Mouse (Mus musculus) myocyte (in vitro differentiated cells): Measurements from ENCODE around the gene Eef1akmt2. TPM values are rescaled to one million over a fixed set of nuclear protein-coding genes. Genes with fewer than 3 reads are reported as not detected.

Experiments
- H3K27me3 ChIP-seq: one replicate; pipeline ENCODE4 v1.6.1; 2011; ENCODE audit not compliant: control insufficient read depth, insufficient read depth, insufficient read length
- H3K36me3 ChIP-seq: one replicate; pipeline ENCODE4 v1.6.1; 2011; ENCODE audit not compliant: control insufficient read depth, insufficient read depth
- H3K4me2 ChIP-seq: one replicate; pipeline ENCODE4 v1.6.1; 2011; ENCODE audit warnings: low read depth, control low read depth
- H3K4me3 ChIP-seq: one replicate; pipeline ENCODE4 v1.5.1; 2011; ENCODE audit warnings: mild to moderate bottlenecking, control low read depth, moderate library complexity
- H3K79me2 ChIP-seq: one replicate; pipeline ENCODE4 v1.6.1; 2011; ENCODE audit not compliant: control insufficient read depth, insufficient read depth
- H3ac ChIP-seq: one replicate; pipeline ENCODE4 v1.6.1; 2011; ENCODE audit not compliant: control insufficient read depth, insufficient read length
- CEBPB ChIP-seq: IDR thresholded peaks from 2 replicates; pipeline ENCODE4 v1.6.1; 2011; ENCODE audit warnings: mild to moderate bottlenecking, moderate library complexity; ENCODE audit not compliant: poor library complexity, insufficient read depth, severe bottlenecking
- E2F4 ChIP-seq: IDR thresholded peaks from one replicate; pipeline ENCODE4 v1.6.1; 2011; ENCODE audit warnings: mild to moderate bottlenecking, control low read depth, moderate library complexity; ENCODE audit not compliant: insufficient read depth
- MAX ChIP-seq: IDR thresholded peaks from one replicate; pipeline ENCODE4 v1.6.1; 2011; ENCODE audit warnings: low read depth, mild to moderate bottlenecking, control low read depth
- MYOD1 ChIP-seq, 3 experiments: IDR thresholded peaks; one replicate each; pipeline ENCODE4 v1.6.1; 2011; ENCODE audit warnings: control low read depth in 2 of 3, low read depth in 2 of 3, mild to moderate bottlenecking in 2 of 3, moderate library complexity in 1 of 3; ENCODE audit not compliant: insufficient read length in 2 of 3, control insufficient read depth in 1 of 3
- MYOG ChIP-seq, 3 experiments: IDR thresholded peaks; one replicate each; pipeline ENCODE4 v1.6.1; 2011; ENCODE audit warnings: control low read depth in 2 of 3, low read depth in 2 of 3, mild to moderate bottlenecking in 2 of 3; ENCODE audit not compliant: insufficient read length in 2 of 3, control insufficient read depth in 1 of 3, insufficient read depth in 1 of 3
- POLR2A ChIP-seq: IDR thresholded peaks from one replicate; pipeline ENCODE4 v1.6.1; 2011; ENCODE audit warnings: low read depth, mild to moderate bottlenecking, control low read depth, moderate library complexity; ENCODE audit not compliant: insufficient read length
- POLR2AphosphoS2 ChIP-seq: IDR thresholded peaks from one replicate; pipeline ENCODE4 v1.6.1; 2011; ENCODE audit warnings: low read depth, control low read depth; ENCODE audit not compliant: insufficient read length
- REST ChIP-seq: IDR thresholded peaks from one replicate; pipeline ENCODE4 v1.6.1; 2011; ENCODE audit warnings: mild to moderate bottlenecking, control low read depth, moderate library complexity; ENCODE audit not compliant: insufficient read depth, insufficient read length
- SRF ChIP-seq: IDR thresholded peaks from one replicate; pipeline ENCODE4 v1.6.1; 2011; ENCODE audit warnings: low read depth; ENCODE audit not compliant: control insufficient read depth, insufficient read length
- TCF12 ChIP-seq: IDR thresholded peaks from one replicate; pipeline ENCODE4 v1.6.1; 2011; ENCODE audit warnings: mild to moderate bottlenecking, control low read depth; ENCODE audit not compliant: poor library complexity, insufficient read depth, severe bottlenecking
- TCF3 ChIP-seq: IDR thresholded peaks from one replicate; pipeline ENCODE4 v1.6.1; 2011; ENCODE audit warnings: low read depth, control low read depth; ENCODE audit not compliant: insufficient read length
- USF1 ChIP-seq: IDR thresholded peaks from one replicate; pipeline ENCODE4 v1.6.1; 2011; ENCODE audit warnings: low read depth, mild to moderate bottlenecking, control low read depth, moderate library complexity
- polyA plus RNA-seq: library from polyadenylated mRNA; unstranded; fragments of >200 nt; fragmentation: generic; extraction: Trizol; gene quantifications from one replicate; pipeline ENCODE4 v1.2.1, GENCODE M21; 2012; ENCODE audit warnings: missing spikeins

The Eef1akmt2 gene
- polyA plus RNA-seq, 1 experiment = 10.8 TPM

DNA sequence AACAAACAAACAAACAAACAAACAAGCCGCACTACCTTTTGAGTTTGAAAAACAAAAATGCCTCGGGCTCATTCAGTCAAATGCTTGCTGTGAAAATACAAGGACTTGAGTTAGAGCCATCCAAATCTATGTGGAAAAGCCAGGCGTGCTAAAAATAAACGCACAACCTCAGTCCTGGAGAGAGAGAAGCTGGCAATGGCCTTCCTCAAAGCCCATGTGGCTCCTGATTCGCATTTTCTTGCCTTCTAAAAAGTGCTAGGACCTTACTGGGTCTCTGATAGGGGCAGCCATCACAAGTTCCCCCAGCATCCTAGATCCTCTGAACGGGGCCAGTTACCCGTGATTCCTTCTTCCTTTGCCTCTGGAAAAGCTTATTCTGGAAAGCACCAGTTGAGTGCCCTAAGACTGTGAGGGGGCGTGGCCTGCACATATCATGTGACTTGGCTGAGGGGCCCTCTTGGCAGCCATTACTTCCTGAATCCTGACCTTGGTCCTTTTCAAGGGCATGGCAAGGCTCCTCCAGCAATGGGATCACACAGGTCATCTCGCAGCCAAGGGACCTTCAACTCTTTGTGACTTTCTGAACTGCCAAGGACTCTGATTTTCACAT lies 43.8 kb upstream of the Eef1akmt2 start:
- H3ac ChIP-seq = no peak overlapping the region
- H3K79me2 ChIP-seq = no peaks in the 10 kb centered on the region
- H3K4me2 ChIP-seq = peak overlapping the region; percentile 12
- no peaks in the 10 kb centered on the region for H3K36me3 ChIP-seq
- TF ChIP-seq MAX (no peak), USF1 (peak; percentile 32), POLR2A (no peak)
- H3K27me3 ChIP-seq = no peaks in the 10 kb centered on the region
- H3K4me3 ChIP-seq = no peak overlapping the region

- TF ChIP-seq POLR2AphosphoS2 (no peak), USF1 (no peak), TCF12 (no peak), MYOD1 (IDR thresholded peaks at IDR 0.05; ENCODE audit: control insufficient read depth in 1 of 3, insufficient read length in 2 of 3, low read depth in 2 of 3) (peak in 1 of 3 experiments; percentile 45), MYOG (IDR thresholded peaks at IDR 0.05; ENCODE audit: control insufficient read depth in 1 of 3, insufficient read depth in 1 of 3, insufficient read length in 2 of 3, low read depth in 2 of 3) (peak in 1 of 3 experiments; percentile 14), CEBPB (no peak)
- H3K27me3 ChIP-seq = no peaks in the 10 kb centered on the region
- no peaks in the 10 kb centered on the region for H3K79me2 ChIP-seq
- peak overlapping the region; percentile 18 for H3K4me2 ChIP-seq
- H3K36me3 ChIP-seq = no peaks in the 10 kb centered on the region
- H3ac ChIP-seq = no peak overlapping the region
- H3K4me3 ChIP-seq = no peak overlapping the region
Measured at GRCm38 (mm10) chr7:132894841-132895555, 42.5 kb upstream of the Eef1akmt2 start.

DNA sequence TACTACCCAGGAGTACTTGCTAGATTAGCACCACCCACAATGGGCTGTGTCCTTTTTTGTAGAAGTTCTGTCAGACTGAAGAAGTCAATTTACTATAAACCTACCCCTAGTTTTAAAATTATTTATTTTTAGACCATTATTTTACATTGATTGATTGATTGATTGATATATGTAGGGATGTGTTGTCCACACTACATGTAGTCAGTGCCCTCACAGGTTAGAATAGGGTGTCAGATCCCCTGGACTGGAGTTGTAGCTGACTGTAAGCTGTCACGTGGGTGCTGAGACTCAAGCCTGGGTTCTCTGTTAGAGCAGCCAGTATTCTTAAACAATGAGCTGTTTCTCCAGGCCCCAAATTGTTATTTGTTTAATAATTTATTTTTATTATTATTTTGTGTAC lies 40.9 kb upstream of the Eef1akmt2 start:
- H3K4me3 ChIP-seq = no peak overlapping the region
- no peaks in the 10 kb centered on the region for H3K27me3 ChIP-seq
- H3ac ChIP-seq = no peak overlapping the region
- no peak overlapping the region for H3K4me2 ChIP-seq
- H3K79me2 ChIP-seq = no peaks in the 10 kb centered on the region
- no peak for TF ChIP-seq E2F4
- TF ChIP-seq SRF = no peak
- TF ChIP-seq MYOG (IDR thresholded peaks at IDR 0.05; ENCODE audit: control insufficient read depth in 1 of 3, insufficient read depth in 1 of 3, insufficient read length in 2 of 3, low read depth in 2 of 3) = no peak
- TF ChIP-seq TCF3 = no peak
- H3K36me3 ChIP-seq = no peaks in the 10 kb centered on the region

DNA sequence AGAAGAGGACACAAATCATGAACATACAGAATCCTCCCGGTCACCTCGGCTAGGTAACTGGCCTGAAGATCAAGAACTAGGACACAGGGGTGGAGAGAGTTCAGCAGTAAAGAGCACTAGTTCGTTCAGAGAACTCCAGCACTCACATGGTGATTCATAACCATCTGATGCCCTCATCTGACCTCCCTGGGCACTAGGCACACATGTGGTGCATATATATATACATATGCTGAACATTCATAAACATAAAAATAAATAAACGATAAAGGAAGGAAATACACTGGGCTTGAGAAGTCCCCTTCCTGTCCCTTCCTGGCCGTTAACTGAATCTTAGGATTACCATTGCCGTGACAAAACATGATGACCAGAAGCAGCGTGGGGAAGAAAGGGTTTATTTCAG lies 40.3 kb upstream of the Eef1akmt2 start:
- H3K27me3 ChIP-seq = no peaks in the 10 kb centered on the region
- no peak overlapping the region for H3K4me3 ChIP-seq
- no peaks in the 10 kb centered on the region for H3K79me2 ChIP-seq
- no peak overlapping the region for H3ac ChIP-seq
- TF ChIP-seq TCF12 (no peak), CEBPB (no peak), MYOD1 (IDR thresholded peaks at IDR 0.05; ENCODE audit: control insufficient read depth in 1 of 3, insufficient read length in 2 of 3, low read depth in 2 of 3) (no peak), POLR2AphosphoS2 (no peak), TCF3 (no peak), MAX (no peak), E2F4 (no peak), REST (no peak), POLR2A (no peak), SRF (no peak), MYOG (IDR thresholded peaks at IDR 0.05; ENCODE audit: control insufficient read depth in 1 of 3, insufficient read depth in 1 of 3, insufficient read length in 2 of 3, low read depth in 2 of 3) (no peak), USF1 (no peak)
- no peaks in the 10 kb centered on the region for H3K36me3 ChIP-seq
- H3K4me2 ChIP-seq = peak overlapping the region; percentile 30

DNA sequence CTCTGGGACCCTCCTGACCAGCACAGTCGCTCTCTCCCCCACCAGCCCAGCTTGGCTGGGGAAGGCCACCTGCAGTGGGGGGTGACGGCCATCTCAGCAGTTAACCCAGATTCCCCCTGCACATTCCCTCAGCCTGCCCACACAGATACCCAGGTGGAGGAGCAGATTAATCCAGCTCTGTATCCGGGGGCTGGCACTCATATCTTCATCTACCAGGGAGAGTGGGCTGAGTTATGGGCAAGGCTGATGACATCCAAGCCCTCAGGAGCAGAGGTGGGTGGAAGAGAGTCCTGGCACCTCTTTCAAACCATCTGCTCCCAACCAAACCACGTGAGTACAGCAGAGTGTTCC lies 39.8 kb upstream of the Eef1akmt2 start:
- TF ChIP-seq TCF3 = no peak
- no peak for TF ChIP-seq POLR2A
- no peak for TF ChIP-seq SRF
- TF ChIP-seq REST = no peak
- no peak for TF ChIP-seq CEBPB
- no peak for TF ChIP-seq POLR2AphosphoS2
- no peaks in the 10 kb centered on the region for H3K79me2 ChIP-seq
- H3ac ChIP-seq = no peak overlapping the region
- H3K27me3 ChIP-seq = no peaks in the 10 kb centered on the region
- no peak overlapping the region for H3K4me3 ChIP-seq
- no peaks in the 10 kb centered on the region for H3K36me3 ChIP-seq
- H3K4me2 ChIP-seq = peak overlapping the region; percentile 30
